Mouse (Mus musculus): ENCODE data around the gene Heatr5b. TPM values are rescaled to one million over a fixed set of nuclear protein-coding genes. Genes with fewer than 3 reads are reported as not detected.

Heatr5b gene
- polyA plus RNA-seq, 1 experiment from 2014 or later = 20.1 TPM

GRCm38 (mm10) chr17:78721690-78722089, 113.5 kb downstream of the Heatr5b start:
- WGBS = 92% methylated on average over 7 of the region's 7 CpGs
- Histone ChIP-seq H3K4me3 (replicated peaks; ENCODE audit: low read length) (no peak overlapping the region), H3K27me3 (ENCODE audit: control insufficient read depth, insufficient read depth, low read length) (no peaks in the 10 kb centered on the region), H3K36me3 (replicated peaks; ENCODE audit: control insufficient read depth, insufficient read depth) (no peaks in the 10 kb centered on the region), H3K4me1 (replicated peaks; ENCODE audit: control insufficient read depth, insufficient read depth, low read length) (0 out of 2 replicates have a peak, but pooled peaks cover under 1% of the 10 kb centered on the region), H3K27ac (no peak overlapping the region), H3K9me3 (ENCODE audit: control insufficient read depth, low read length) (no peaks in the 10 kb centered on the region; the same call in 1 of the 2 replicates), H3K4me2 (replicated peaks) (no peak overlapping the region), H3K9ac (no peak overlapping the region)
- DNase-seq (ENCODE audit: low spot score) (no peak), ATAC-seq (ENCODE audit: low FRiP score) (no peak)

- Histone ChIP-seq H3K9ac (no peak overlapping the region), H3K9me3 (ENCODE audit: control insufficient read depth, low read length) (no peaks in the 10 kb centered on the region; the same call in 1 of the 2 replicates), H3K27me3 (ENCODE audit: control insufficient read depth, insufficient read depth, low read length) (no peaks in the 10 kb centered on the region), H3K4me2 (replicated peaks) (no peak overlapping the region), H3K4me1 (replicated peaks; ENCODE audit: control insufficient read depth, insufficient read depth, low read length) (no peaks in the 10 kb centered on the region), H3K4me3 (replicated peaks; ENCODE audit: low read length) (no peak overlapping the region), H3K36me3 (replicated peaks; ENCODE audit: control insufficient read depth, insufficient read depth) (no peaks in the 10 kb centered on the region), H3K27ac (no peak overlapping the region)
- ATAC-seq (ENCODE audit: low FRiP score) (no peak), DNase-seq (ENCODE audit: low spot score) (no peak)
- WGBS = 96% methylated on average over 13 of the region's 13 CpGs
Measured at GRCm38 (mm10) chr17:78719086-78719485, 116.1 kb downstream of the Heatr5b start.

- no peak for ATAC-seq (ENCODE audit: low FRiP score)
- Histone ChIP-seq H3K9me3 (ENCODE audit: control insufficient read depth, low read length) (no peaks in the 10 kb centered on the region), H3K4me1 (replicated peaks; ENCODE audit: control insufficient read depth, insufficient read depth, low read length) (no peaks in the 10 kb centered on the region), H3K4me3 (replicated peaks; ENCODE audit: low read length) (no peak overlapping the region), H3K36me3 (replicated peaks; ENCODE audit: control insufficient read depth, insufficient read depth) (no peaks in the 10 kb centered on the region), H3K9ac (no peak overlapping the region), H3K4me2 (replicated peaks) (no peak overlapping the region), H3K27ac (no peak overlapping the region), H3K27me3 (ENCODE audit: control insufficient read depth, insufficient read depth, low read length) (no peaks in the 10 kb centered on the region)
- DNase-seq (ENCODE audit: low spot score) = no peak
- 83% methylated on average over 2 of the region's 2 CpGs for WGBS
Measured at GRCm38 (mm10) chr17:78710258-78710657, 124.9 kb downstream of the Heatr5b start.

- Histone ChIP-seq H3K36me3 (replicated peaks; ENCODE audit: control insufficient read depth, insufficient read depth) (no peaks in the 10 kb centered on the region), H3K27ac (no peak overlapping the region), H3K4me2 (replicated peaks) (no peak overlapping the region), H3K4me3 (replicated peaks; ENCODE audit: low read length) (no peak overlapping the region), H3K9me3 (ENCODE audit: control insufficient read depth, low read length) (no peaks in the 10 kb centered on the region), H3K9ac (no peak overlapping the region), H3K27me3 (ENCODE audit: control insufficient read depth, insufficient read depth, low read length) (no peaks in the 10 kb centered on the region), H3K4me1 (replicated peaks; ENCODE audit: control insufficient read depth, insufficient read depth, low read length) (no peaks in the 10 kb centered on the region)
- WGBS = 90% methylated on average over 7 of the region's 7 CpGs
- ATAC-seq (ENCODE audit: low FRiP score) = no peak
- DNase-seq (ENCODE audit: low spot score) = no peak
Measured at GRCm38 (mm10) chr17:78708422-78708821, 126.7 kb downstream of the Heatr5b start.

GRCm38 (mm10) chr17:78702988-78703387, 132.2 kb downstream of the Heatr5b start:
- H3K4me3 ChIP-seq (replicated peaks; ENCODE audit: low read length) = no peak overlapping the region
- peaks cover 14% of the 10 kb centered on the region for H3K36me3 ChIP-seq (replicated peaks; ENCODE audit: control insufficient read depth, insufficient read depth)
- H3K4me2 ChIP-seq (replicated peaks) = no peak overlapping the region
- no peak overlapping the region for H3K27ac ChIP-seq
- H3K9me3 ChIP-seq (ENCODE audit: control insufficient read depth, low read length) = no peaks in the 10 kb centered on the region
- no peaks in the 10 kb centered on the region for H3K27me3 ChIP-seq (ENCODE audit: control insufficient read depth, insufficient read depth, low read length)
- WGBS = 94% methylated on average over 7 of the region's 7 CpGs
- H3K9ac ChIP-seq = no peak overlapping the region
- DNase-seq (ENCODE audit: low spot score) (no peak), ATAC-seq (ENCODE audit: low FRiP score) (no peak)
- no peaks in the 10 kb centered on the region for H3K4me1 ChIP-seq (replicated peaks; ENCODE audit: control insufficient read depth, insufficient read depth, low read length)

Other genes with a start within 250 kb of the Heatr5b start
- 7.6 and 8.0 TPM in 2 replicates for gene Strn, start 98.2 kb downstream of the Heatr5b start, polyA plus RNA-seq (2014; fragmentation: Nextera tagmentation; extraction: Ambion mirVana)
- 48.7 and 55.3 TPM in 2 replicates for gene Gpatch11, start 203 bp upstream of the Heatr5b start, polyA plus RNA-seq (2014; fragmentation: Nextera tagmentation; extraction: Ambion mirVana)
- 2.1 and 4.3 TPM in 2 replicates for gene Eif2ak2, start 47.2 kb upstream of the Heatr5b start, polyA plus RNA-seq (2014; fragmentation: Nextera tagmentation; extraction: Ambion mirVana)
- gene Sult6b1, start 71.6 kb upstream of the Heatr5b start, polyA plus RNA-seq (2014; fragmentation: Nextera tagmentation; extraction: Ambion mirVana) = 0.27 and 0.37 TPM in 2 replicates
- gene Cebpzos, start 81.1 kb upstream of the Heatr5b start, polyA plus RNA-seq (2014; fragmentation: Nextera tagmentation; extraction: Ambion mirVana) = 119 and 122 TPM in 2 replicates
- 40.2 and 43.7 TPM in 2 replicates for gene Cebpz, start 101.7 kb upstream of the Heatr5b start, polyA plus RNA-seq (2014; fragmentation: Nextera tagmentation; extraction: Ambion mirVana)
- 59.5 and 66.0 TPM in 2 replicates for gene Ndufaf7, start 101.8 kb upstream of the Heatr5b start, polyA plus RNA-seq (2014; fragmentation: Nextera tagmentation; extraction: Ambion mirVana)
- gene Prkd3, start 185.5 kb upstream of the Heatr5b start, polyA plus RNA-seq (2014; fragmentation: Nextera tagmentation; extraction: Ambion mirVana) = 15.1 TPM in 2 replicates
- gene Qpct, start 216.5 kb upstream of the Heatr5b start, polyA plus RNA-seq (2014; fragmentation: Nextera tagmentation; extraction: Ambion mirVana) = 22.8 and 29.3 TPM in 2 replicates

Data from hindbrain, embryonic 14.5 days (tissue).